ENCODE assay signal across 9 mouse cellular contexts in the genomic region with DNA sequence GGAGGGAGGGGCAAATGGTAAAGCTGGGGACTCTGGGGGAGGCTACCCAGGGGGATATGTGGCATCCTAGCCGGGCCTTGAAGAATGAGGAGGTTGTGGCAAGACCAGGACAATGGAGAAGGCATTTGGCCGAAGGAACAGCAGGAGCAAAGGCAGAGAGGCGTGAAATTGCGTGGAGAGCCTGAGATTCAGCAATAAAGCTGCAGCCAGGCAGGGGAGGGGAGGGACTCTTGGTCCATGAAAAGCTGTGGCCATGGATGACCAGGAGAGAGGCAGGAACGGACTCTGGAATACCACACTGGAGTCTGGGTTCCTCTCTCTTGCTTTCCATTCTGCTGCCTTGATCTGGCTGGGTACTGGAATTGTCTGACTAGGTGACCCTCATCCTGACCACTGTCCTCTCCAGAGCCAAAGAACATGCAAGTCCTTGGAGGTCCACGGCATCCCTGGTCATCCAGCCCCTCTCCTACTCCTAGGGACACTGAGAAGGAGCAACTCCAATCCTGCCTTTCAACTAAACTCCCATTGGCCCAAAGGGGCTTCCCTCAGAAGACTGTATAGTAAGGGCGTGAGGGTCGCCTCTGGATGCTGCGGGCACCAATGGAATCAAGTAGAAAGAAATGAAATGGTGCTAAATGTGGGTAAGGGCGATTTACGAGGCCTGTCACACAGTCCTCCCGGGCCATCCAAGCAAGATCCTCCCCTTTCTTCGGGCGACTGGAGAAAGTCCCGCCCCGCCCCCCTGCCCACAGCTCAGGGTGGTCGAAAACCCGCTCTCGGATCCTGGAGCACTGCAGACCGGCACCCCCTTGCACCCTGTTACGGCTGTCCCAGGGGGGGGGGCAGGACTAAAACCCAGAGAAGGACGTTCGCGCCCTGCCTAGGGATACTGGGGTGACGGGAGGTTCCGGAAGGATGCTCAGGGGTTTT. TPM values are rescaled to one million over a fixed set of nuclear protein-coding genes. Genes with fewer than 3 reads are reported as not detected.
A peak's percentile ranks its signal among the peaks of the same experiment; 100 is the strongest.
DNase-seq lines count a peak whose midpoint lies in the region; ATAC-seq and TF ChIP-seq lines count a peak whose summit lies in the region.
"Had no signal": no experiment of that assay in that cellular context is flagged by ENCODE, and none has a peak within 500 bp of the region (broad histone marks: within the 10 kb centered on the region; RNA-seq: fewer than 3 reads in every experiment).

No protein-coding gene starts in this region.

- TF ChIP-seq CTCF in heart, adult 2 months (IDR thresholded peaks at IDR 0.05): no peak
- no peak for TF ChIP-seq CTCF in kidney, adult 2 months (conservative IDR thresholded peaks at IDR 0.05; ENCODE audit: insufficient read depth, insufficient read length, low read depth, low read length)
- no peak for TF ChIP-seq CTCF in lung, adult 2 months (IDR thresholded peaks at IDR 0.05; ENCODE audit: insufficient read depth, low read length)

- no peak overlapping the region for H3K4me3 ChIP-seq in heart, adult 2 months
- peak overlapping the region; percentile 95 for H3K4me3 ChIP-seq in embryonic facial prominence, embryonic 12.5 days
- peak overlapping the region; percentile 79 for H3K4me3 ChIP-seq in kidney, adult 2 months (ENCODE audit: insufficient read depth, low read depth, low read length)
- peak overlapping the region; percentile 60 for H3K4me3 ChIP-seq in midbrain, embryonic 15.5 days
- H3K4me3 ChIP-seq in lung, adult 2 months (replicated peaks; ENCODE audit: extremely low read depth, low read depth, low read length): no peak overlapping the region

- TF ChIP-seq POLR2A in heart, adult 2 months (IDR thresholded peaks at IDR 0.05; ENCODE audit: insufficient read depth, low read depth, low read length): no peak
- TF ChIP-seq POLR2A in kidney, adult 2 months (IDR thresholded peaks at IDR 0.05; ENCODE audit: low read depth, low read length): peak; percentile 9
- no peak for TF ChIP-seq POLR2A in lung, adult 2 months (IDR thresholded peaks at IDR 0.05; ENCODE audit: borderline replicate concordance, extremely low read depth, low read depth, low read length)

- no peaks in the 10 kb centered on the region for H3K36me3 ChIP-seq in heart, adult 2 months (ENCODE audit: control insufficient read depth, insufficient read depth, low read length)
- H3K36me3 ChIP-seq in embryonic facial prominence, embryonic 12.5 days: no peaks in the 10 kb centered on the region
- H3K36me3 ChIP-seq in kidney, adult 2 months (ENCODE audit: control insufficient read depth, insufficient read depth, low read length): no peaks in the 10 kb centered on the region
- H3K36me3 ChIP-seq in midbrain, embryonic 15.5 days (replicated peaks): no peaks in the 10 kb centered on the region

- ATAC-seq in embryonic facial prominence, embryonic 12.5 days (ENCODE audit: insufficient number of reproducible peaks, insufficient read depth, low FRiP score, low TSS enrichment): 0 out of 2 replicates have a peak, but pooled peaks have one; percentile 13
- ATAC-seq in midbrain, embryonic 15.5 days (replicated peaks): no peak

- H3K9me3 ChIP-seq in embryonic facial prominence, embryonic 12.5 days: no peaks in the 10 kb centered on the region
- H3K9me3 ChIP-seq in midbrain, embryonic 15.5 days: no peaks in the 10 kb centered on the region

- WGBS in heart, adult 2 months: 37% methylated on average over 26 of the region's 26 CpGs
- WGBS in embryonic facial prominence, embryonic 12.5 days: 4% methylated on average over 26 of the region's 26 CpGs
- WGBS in kidney, adult 2 months: 29% methylated on average over 26 of the region's 26 CpGs
- 4% methylated on average over 26 of the region's 26 CpGs for WGBS in midbrain, embryonic 15.5 days
- 33% methylated on average over 26 of the region's 26 CpGs for WGBS in lung, adult 2 months

- TF ChIP-seq EP300 in heart, adult 2 months (IDR thresholded peaks at IDR 0.05; ENCODE audit: insufficient read depth, low read depth, low read length): no peak

- no peak overlapping the region for H3K27ac ChIP-seq in heart, adult 2 months
- peak overlapping the region; percentile 46; the same call in 1 of the 2 replicates for H3K27ac ChIP-seq in embryonic facial prominence, embryonic 12.5 days
- H3K27ac ChIP-seq in kidney, adult 2 months (ENCODE audit: insufficient read depth, low read depth, low read length): peak overlapping the region; percentile 11
- peak overlapping the region; percentile 31; the same call in 1 of the 2 replicates for H3K27ac ChIP-seq in midbrain, embryonic 15.5 days

- H3K9ac ChIP-seq in heart, adult 2 months (ENCODE audit: low read depth, low read length): no peak overlapping the region
- peak overlapping the region; percentile 94 for H3K9ac ChIP-seq in embryonic facial prominence, embryonic 12.5 days
- no peak overlapping the region for H3K9ac ChIP-seq in midbrain, embryonic 15.5 days

- intact Hi-C loops in heart, adult 2 months (cut with DNase I): loop anchor here (5.0 kb wide), 1 partner anchor 41 kb away; a partner anchor contains a TSS

- peaks cover 11% of the 10 kb centered on the region for H3K4me1 ChIP-seq in heart, adult 2 months (ENCODE audit: control insufficient read depth, insufficient read depth, low read length)
- H3K4me1 ChIP-seq in embryonic facial prominence, embryonic 12.5 days: peaks cover 58% of the 10 kb centered on the region
- peaks cover 48% of the 10 kb centered on the region for H3K4me1 ChIP-seq in kidney, adult 2 months (ENCODE audit: control insufficient read depth, insufficient read depth, low read length)
- peaks cover 33% of the 10 kb centered on the region for H3K4me1 ChIP-seq in midbrain, embryonic 15.5 days
- H3K4me1 ChIP-seq in lung, adult 2 months (ENCODE audit: control insufficient read depth, insufficient read depth, low read length): peaks cover 11% of the 10 kb centered on the region

- no peaks in the 10 kb centered on the region for H3K79me2 ChIP-seq in heart, adult 2 months (replicated peaks; ENCODE audit: control insufficient read depth, insufficient read depth, low read length)

- peak; percentile 95 for DNase-seq in heart, adult 11 months
- DNase-seq in heart, adult 2 months: no peak
- peak; percentile 69 for DNase-seq in kidney, adult 2 months
- no peak for DNase-seq in right cerebral cortex, adult 18-20 months
- DNase-seq in adipocyte (ENCODE audit: low spot score): no peak
- DNase-seq in lung, adult 2 months: no peak

- no peaks in the 10 kb centered on the region for H3K27me3 ChIP-seq in heart, adult 2 months (ENCODE audit: control insufficient read depth, insufficient read depth, low read length)
- no peaks in the 10 kb centered on the region for H3K27me3 ChIP-seq in embryonic facial prominence, embryonic 12.5 days
- H3K27me3 ChIP-seq in kidney, adult 2 months (replicated peaks; ENCODE audit: control insufficient read depth, insufficient read depth, low read length): no peaks in the 10 kb centered on the region
- H3K27me3 ChIP-seq in midbrain, embryonic 15.5 days (replicated peaks): peaks cover 7% of the 10 kb centered on the region

- H3K4me2 ChIP-seq in embryonic facial prominence, embryonic 12.5 days (replicated peaks): peak overlapping the region; percentile 90
- H3K4me2 ChIP-seq in midbrain, embryonic 15.5 days: peak overlapping the region; percentile 82

RNA-seq across cellular contexts. Expression of a gene that starts 2.0 kb away (rescaled TPM):
- 1 to 10 TPM in 1 of 2 experiments, under 1 TPM in 1; 0.86 to 1.3 TPM for total RNA-seq in heart, adult 2 months (2021)
- polyA plus RNA-seq in heart, adult 2 months (2012; rRNA removed): 1.6 and 1.9 TPM in 2 replicates
- 0.36 and 0.38 TPM in 2 replicates for polyA plus RNA-seq in embryonic facial prominence, embryonic 12.5 days (2016; fragmentation: Nextera tagmentation; extraction: Ambion mirVana)
- polyA plus RNA-seq in kidney, adult 2 months (2012; rRNA removed): 8.6 and 9.6 TPM in 2 replicates
- 0.09 TPM in 1 of 2 replicates, not detected in the other for polyA plus RNA-seq in midbrain, embryonic 15.5 days (2015; fragmentation: Nextera tagmentation; extraction: Ambion mirVana)
- 9.3 and 10.6 TPM in 2 replicates for polyA plus RNA-seq in lung, adult 2 months (2012; rRNA removed)

RNA-seq across cellular contexts. Expression of a gene that starts 29.1 kb away (rescaled TPM):
- not detected for total RNA-seq in heart, adult 2 months (2021)
- polyA plus RNA-seq in heart, adult 2 months (2012; rRNA removed): not detected in 2 replicates
- not detected in 2 replicates for polyA plus RNA-seq in embryonic facial prominence, embryonic 12.5 days (2016; fragmentation: Nextera tagmentation; extraction: Ambion mirVana)
- 0.23 TPM in 1 of 2 replicates, not detected in the other for polyA plus RNA-seq in kidney, adult 2 months (2012; rRNA removed)
- polyA plus RNA-seq in midbrain, embryonic 15.5 days (2015; fragmentation: Nextera tagmentation; extraction: Ambion mirVana): not detected in 2 replicates
- polyA plus RNA-seq in lung, adult 2 months (2012; rRNA removed): 0.15 and 0.22 TPM in 2 replicates
- polyA plus RNA-seq: C2C12 had no signal

RNA-seq across cellular contexts. Expression of a gene that starts 39.2 kb away (rescaled TPM):
- total RNA-seq in heart, adult 2 months (2021): not detected
- not detected in 2 replicates for polyA plus RNA-seq in heart, adult 2 months (2012; rRNA removed)
- polyA plus RNA-seq in embryonic facial prominence, embryonic 12.5 days (2016; fragmentation: Nextera tagmentation; extraction: Ambion mirVana): not detected in 2 replicates
- not detected in 2 replicates for polyA plus RNA-seq in kidney, adult 2 months (2012; rRNA removed)
- polyA plus RNA-seq in midbrain, embryonic 15.5 days (2015; fragmentation: Nextera tagmentation; extraction: Ambion mirVana): not detected in 2 replicates
- polyA plus RNA-seq in lung, adult 2 months (2012; rRNA removed): 0.10 and 0.28 TPM in 2 replicates
- polyA plus RNA-seq: C2C12 had no signal

RNA-seq across cellular contexts. Expression of a gene that starts 52.0 kb away (rescaled TPM):
- 10 to 100 TPM; 24.1 to 29.5 TPM for total RNA-seq in heart, adult 2 months (2021)
- 35.0 and 39.7 TPM in 2 replicates for polyA plus RNA-seq in heart, adult 2 months (2012; rRNA removed)
- 10.8 and 11.3 TPM in 2 replicates for polyA plus RNA-seq in embryonic facial prominence, embryonic 12.5 days (2016; fragmentation: Nextera tagmentation; extraction: Ambion mirVana)
- polyA plus RNA-seq in kidney, adult 2 months (2012; rRNA removed): 33.4 and 34.1 TPM in 2 replicates
- 8.6 and 8.7 TPM in 2 replicates for polyA plus RNA-seq in midbrain, embryonic 15.5 days (2015; fragmentation: Nextera tagmentation; extraction: Ambion mirVana)
- polyA plus RNA-seq in lung, adult 2 months (2012; rRNA removed): 672 and 695 TPM in 2 replicates

Comparison
In these comparisons a context has a peak if more than half of its experiments do, and no peak if none do; other contexts are left out.
1. DNase-seq: peak in heart, adult 11 months (single experiment) and kidney, adult 2 months (single experiment); none in heart, adult 2 months (0 of 2), right cerebral cortex, adult 18-20 months (single experiment), adipocyte (single experiment) and lung, adult 2 months (single experiment).
2. H3K4me3 ChIP-seq: peak in embryonic facial prominence, embryonic 12.5 days (single experiment), kidney, adult 2 months (single experiment) and midbrain, embryonic 15.5 days (single experiment); none in heart, adult 2 months (single experiment) and lung, adult 2 months (single experiment).